Mouse (Mus musculus) liver, adult 2 months (tissue): Measurements from ENCODE around the gene Sbk3.
"Not testable (repeated sequence)": the region's sequence is repeated elsewhere in the genome, so short reads cannot be mapped to it uniquely, and the experiment has no call there.

ENCODE experiments used
- CTCF ChIP-seq: fragments of 200-500 bp; IDR thresholded peaks from 2 replicates; pipeline ENCODE4 v1.5.1; 2011; ENCODE audit warnings: low read depth, low read length, control low read depth
- POLR2A ChIP-seq: fragments of 200-500 bp; IDR thresholded peaks from 2 replicates; pipeline ENCODE4 v1.6.1; 2011; ENCODE audit warnings: low read length, control low read depth; ENCODE audit not compliant: insufficient read depth; ENCODE audit errors: extremely low read depth

- not testable (repeated sequence) for TF ChIP-seq CTCF, POLR2A
These were observed 48.6 kb upstream of the Sbk3 start for GRCm38 (mm10) chr7:5019576-5019975.
